Mouse (Mus musculus) right cerebral cortex, postnatal 25 days (tissue): ENCODE measurements around the gene Ankle2.

Experiments
- DNase-seq: peaks from one replicate; pipeline ENCODE4 v3.0.0; 2022

Ankle2 gene

DNA sequence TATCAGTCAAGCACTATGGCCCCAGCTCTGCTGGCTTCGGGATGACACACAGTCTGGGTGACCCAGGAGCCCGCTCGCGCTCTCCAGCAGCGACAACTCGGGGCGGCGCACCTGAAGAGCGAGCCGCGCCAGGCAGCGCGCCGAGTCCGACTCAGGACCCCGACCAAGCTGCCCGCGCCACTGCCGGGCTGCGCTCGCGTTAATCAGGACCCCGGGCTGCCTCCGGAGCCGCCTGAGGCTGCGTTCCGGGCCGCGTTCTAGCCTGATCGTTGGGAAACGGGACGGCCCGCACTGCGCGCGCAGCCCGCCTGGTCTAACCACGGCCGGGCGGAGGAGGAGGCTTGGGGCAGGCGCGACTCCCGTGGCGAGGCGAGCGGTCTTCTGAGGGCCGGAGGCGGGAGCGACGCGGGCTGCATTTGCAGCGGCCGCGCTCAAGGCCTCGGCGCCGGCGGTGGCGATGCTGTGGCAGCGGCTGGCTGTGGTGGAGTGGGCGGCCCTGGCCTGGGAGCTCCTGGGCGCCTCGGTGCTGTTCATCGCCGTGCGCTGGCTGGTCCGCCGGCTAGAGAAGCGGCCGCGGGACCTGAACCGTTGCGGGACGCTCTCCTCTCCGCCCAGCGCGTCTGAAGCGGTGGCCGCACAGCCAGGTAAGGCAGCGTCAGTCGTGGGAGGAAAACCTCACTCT lies at the start of gene Ankle2:
TSS of gene Ankle2 (plus strand) at position 225 of the 682 bp plus-strand sequence.
- DNase-seq: peak; percentile 92

DNA sequence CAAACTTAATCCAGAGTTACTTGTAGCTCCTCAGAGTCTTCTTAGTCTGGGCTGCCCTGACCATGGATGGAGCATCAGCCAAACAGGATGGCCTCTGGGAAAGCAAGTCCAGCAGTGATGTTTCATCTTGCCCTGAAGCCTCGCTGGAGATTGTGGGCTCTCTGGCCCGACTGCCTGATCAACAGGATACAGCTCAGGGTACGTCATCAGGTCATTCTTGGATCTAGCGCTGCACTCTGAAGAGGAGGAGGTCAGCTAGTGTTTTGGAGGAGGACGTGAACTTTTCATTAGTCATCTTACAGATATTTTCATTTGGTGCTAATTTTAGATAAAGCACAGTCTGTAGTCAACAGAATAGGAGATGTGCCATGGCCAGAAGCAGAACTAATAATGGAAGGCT lies 49.1 kb upstream of the Ankle2 start:
- no peak for DNase-seq

DNA sequence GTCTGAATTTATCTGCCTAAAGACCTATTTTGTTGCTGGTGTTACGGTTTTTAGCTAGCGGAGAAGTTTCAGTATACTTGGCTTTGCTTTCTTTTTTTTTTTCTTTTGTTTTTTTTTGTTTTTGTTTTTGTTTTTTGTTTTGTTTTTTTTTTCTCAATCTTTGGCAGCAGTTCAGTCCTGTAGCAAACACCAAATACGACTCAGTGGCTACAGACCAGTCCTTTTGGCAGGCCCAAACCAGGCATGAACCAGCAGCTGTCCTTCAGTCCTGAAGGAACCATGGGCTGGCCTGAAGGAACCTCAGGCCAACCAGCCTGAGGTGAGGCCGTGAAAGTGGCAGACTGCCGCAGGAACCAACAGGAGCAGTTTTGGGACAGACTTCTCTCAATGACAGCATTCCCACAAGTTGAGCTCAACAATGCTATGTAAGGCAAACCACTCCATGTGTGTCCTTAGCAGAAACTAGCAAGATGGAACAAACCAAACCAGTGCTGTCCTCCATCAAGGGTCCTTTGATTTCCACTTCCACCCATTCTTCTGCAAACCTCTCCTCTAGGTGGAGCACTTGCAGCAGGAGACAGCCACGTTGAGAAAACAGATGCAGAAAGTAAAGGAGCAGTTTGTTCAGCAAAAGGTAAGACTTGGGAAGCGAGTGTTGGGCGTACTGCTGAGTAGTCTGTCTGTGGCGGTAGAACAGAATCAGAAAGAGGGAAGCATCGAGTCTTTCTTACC lies 27.5 kb upstream of the Ankle2 start:
- DNase-seq: no peak

DNA sequence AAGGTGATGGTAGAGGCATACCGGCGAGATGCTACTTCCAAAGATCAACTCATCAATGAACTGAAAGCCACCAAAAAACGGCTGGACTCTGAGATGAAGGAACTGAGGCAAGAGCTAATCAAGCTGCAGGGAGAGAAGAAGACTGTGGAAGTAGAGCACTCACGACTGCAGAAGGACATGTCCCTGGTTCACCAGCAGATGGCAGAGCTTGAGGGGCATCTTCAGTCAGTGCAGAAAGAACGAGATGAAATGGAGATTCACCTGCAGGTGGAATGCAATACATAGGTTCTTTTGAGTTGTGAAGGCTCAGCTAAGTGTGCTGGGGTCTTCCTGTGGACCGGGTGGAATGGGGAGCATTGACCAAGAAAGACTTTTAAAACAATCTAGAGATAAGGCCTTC lies 26.0 kb upstream of the Ankle2 start:
- no peak for DNase-seq

DNA sequence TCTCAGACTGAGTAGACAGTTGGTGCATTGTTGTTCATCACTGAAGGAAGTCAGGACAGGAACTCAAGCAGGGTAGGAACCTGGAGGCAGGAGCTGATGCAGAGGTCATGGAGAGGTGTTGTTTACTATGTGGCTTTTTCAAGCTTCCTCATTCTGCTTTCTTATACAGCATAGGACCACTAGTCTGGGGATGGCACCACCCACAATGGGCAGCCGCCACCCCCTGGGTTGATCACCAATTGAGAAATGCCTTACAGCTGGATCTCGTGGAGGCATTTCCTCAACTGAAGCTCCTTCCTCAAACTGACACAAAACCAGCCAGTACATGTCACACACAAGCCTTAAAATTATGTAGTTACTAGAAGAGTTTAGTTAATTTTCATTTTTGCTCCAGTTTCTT lies 19.5 kb upstream of the Ankle2 start:
- DNase-seq: no peak

DNA sequence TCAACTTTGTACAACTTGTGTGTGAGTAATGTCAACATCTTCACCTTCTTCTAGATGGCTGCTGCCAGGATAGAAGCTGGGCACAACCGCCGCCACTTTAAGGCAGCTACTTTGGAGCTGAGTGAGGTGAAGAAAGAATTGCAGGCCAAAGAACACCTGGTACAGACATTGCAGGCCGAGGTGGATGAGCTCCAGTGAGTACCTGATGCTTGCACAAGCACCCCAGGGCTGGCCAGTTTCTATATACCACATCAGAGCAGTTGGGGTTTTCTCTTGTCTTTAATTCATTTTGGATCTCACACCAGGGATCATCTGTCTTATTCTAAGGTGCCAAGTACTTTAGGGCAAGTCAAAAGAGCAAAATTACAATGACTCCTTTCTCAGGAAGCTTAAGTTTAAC lies 14.0 kb upstream of the Ankle2 start:
- no peak for DNase-seq

DNA sequence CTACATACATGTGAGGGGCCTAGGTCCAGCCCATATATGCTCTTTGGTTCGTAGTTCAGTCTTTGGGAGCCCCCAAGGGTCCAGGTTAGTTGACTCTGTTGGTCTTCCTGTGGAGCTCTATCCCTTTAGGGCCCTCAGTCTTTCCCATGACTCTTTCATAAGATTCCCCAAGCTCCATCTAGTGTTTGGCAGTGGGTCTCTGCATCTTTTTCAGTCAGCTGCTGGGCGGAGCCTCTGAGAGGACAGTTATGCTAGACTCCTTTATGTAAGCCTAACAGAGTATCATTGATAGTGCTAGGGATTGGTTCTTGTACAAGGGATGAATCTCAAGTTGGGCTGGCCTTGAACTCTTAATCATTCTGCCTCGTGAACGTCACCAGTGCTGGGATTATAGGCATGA lies 10.5 kb upstream of the Ankle2 start:
- no peak for DNase-seq

DNA sequence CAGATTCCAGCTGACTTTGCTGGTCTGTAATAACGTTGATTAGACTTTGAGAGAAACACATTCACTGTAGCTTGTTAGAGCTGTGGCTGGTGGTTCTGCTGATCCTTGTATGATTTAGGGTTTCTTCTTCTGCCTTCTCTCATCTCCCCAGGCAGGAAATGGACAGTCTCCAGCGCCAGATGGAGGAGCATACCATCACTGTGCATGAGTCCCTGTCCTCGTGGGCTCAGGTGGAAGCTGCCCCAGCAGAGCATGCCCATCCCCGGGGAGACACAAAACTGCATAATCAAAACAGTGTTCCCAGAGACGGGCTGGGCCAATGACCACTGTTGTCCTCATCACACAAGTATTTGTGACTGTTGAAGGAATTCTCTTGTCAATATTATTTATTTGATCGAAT lies 8.0 kb upstream of the Ankle2 start:
- no peak for DNase-seq

DNA sequence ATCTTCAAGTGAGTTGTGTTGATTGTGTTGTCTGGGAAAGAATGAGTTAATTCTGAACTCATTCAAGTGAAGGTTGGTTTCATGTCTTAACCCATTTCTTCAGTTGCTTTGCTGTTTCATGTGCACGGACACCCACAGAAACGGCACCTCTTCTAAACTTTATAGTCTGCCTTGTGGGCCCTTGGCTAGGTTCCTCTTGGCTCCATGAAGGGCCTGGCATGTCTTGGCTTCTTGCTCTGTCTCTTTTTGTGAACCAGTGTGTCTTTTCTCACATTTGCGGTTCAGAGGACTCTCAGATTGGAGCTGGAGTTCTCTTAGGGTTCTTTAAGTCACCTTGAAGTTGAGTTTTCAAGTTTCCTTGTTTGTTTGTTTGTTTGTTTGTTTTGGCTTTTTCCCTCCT lies 5.7 kb upstream of the Ankle2 start:
- no peak for DNase-seq

DNA sequence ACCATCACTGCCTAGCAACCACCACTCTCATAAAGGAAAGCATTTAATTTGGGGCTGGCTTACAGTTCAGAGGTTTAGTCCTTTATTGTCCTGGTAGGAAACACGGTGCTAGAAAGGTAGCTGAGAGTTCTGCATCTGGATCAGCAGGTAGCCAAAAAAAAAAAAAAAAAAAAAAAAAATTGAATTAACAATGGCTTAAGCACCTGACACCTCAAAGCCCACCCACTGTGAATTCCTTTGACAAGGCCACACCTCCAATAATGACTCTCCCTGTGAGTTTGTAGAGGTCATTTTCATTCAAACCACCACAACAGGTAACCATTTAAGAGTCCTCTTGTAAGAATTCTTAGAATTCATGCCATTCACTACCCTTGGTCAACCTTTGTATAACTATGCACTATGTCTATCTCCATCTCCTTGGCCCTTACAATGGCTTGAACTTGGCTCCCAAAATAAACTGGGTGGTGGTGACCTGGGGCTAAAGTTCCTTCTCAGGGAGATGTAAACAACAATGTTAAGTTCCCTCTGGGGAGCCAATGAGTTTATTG lies 3.4 kb upstream of the Ankle2 start:
- no peak for DNase-seq

DNA sequence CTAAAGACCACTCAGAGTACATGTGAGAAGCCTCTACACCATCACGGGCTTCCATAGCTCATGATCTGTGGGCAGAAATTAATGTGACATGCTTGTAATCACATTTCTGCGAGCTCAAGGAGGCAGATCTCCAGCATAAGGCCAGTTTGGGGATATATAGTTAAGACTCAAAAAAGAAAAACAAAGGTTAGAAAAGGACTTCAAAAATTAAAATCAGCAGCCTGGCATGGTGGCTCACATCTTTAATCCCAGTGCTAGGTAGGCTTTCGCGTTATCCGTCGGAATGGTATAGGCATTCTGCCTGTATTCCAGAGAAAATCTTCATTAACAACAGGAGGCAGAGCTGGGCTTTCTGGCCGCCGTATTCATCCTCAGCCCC lies 414 bp upstream of the Ankle2 start:
- no peak for DNase-seq

DNA sequence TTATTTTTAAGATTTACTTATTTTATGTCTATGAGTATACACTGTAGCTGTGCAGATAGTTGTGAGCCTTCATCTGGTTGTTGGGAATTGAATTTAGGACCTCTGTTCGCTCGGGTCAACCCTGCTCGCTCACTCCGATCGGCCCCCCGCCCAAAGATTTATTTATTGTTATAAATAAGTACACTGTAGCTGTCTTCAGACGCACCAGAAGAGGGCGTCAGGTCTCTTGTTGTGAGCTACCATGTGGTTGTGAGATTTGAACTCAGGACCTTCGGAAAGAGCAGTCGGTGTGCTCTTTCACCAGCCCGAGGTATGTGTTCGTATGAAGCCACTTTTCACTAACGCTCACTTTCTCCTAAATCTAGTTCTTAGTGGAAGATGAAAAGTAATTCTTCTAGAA lies 834 bp downstream of the Ankle2 start:
- no peak for DNase-seq

DNA sequence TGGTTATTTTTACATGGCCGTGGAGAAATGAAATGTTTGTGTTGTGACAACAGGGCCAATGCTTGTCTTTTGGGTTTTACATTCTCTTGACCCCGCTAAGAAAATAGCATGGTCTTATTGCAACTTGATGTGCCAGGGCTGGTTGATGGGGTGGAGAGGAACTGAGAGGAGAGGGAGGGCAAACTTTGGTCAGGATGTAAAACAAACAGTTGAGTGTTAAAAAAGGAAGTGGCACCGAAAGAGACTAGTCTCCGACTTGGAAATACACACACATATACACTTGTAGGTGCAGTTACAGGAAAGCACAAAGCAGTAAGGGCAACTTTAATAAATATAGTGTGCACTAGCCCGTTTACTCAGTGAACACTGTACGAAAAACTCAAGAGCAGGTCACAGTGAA lies 1.5 kb downstream of the Ankle2 start:
- no peak for DNase-seq

DNA sequence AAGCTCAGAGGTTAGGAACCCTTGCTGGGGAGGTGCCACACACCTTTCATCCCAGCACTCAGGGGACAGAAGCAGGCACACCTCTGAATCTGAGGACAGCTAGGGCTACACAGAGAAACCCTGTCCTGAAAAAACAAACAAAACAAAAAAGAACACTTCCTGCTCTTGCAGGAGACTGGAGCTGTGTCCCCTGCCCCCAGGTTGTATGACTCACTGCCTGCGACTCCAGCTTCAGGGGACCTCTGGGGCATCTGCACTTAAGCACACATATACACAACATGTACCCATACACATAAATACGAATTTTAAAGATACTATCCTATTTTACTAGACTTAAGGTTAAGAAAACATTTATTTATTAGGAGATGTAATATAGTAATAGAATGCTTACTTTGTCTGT lies 13.3 kb downstream of the Ankle2 start:
- DNase-seq: no peak

DNA sequence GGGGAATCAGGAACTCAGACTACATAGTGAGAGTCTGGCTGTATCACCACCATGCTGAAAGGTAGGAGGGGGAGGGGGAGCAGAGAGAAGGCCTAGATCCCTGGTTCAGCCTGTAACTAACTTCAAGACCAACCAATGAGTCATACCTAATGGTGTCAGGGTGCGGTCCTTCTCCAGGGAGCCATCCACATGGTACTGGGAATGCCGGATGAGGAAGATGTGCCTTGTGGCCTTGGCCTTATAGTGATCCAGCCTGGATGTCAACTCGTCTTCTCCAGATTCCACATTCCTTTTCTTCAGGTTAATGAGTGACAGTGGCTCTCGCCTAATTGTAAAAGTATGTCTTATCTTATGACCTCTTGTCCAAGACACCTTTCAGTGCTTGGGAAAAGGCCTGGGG lies 36.1 kb downstream of the Ankle2 start:
- no peak for DNase-seq

DNA sequence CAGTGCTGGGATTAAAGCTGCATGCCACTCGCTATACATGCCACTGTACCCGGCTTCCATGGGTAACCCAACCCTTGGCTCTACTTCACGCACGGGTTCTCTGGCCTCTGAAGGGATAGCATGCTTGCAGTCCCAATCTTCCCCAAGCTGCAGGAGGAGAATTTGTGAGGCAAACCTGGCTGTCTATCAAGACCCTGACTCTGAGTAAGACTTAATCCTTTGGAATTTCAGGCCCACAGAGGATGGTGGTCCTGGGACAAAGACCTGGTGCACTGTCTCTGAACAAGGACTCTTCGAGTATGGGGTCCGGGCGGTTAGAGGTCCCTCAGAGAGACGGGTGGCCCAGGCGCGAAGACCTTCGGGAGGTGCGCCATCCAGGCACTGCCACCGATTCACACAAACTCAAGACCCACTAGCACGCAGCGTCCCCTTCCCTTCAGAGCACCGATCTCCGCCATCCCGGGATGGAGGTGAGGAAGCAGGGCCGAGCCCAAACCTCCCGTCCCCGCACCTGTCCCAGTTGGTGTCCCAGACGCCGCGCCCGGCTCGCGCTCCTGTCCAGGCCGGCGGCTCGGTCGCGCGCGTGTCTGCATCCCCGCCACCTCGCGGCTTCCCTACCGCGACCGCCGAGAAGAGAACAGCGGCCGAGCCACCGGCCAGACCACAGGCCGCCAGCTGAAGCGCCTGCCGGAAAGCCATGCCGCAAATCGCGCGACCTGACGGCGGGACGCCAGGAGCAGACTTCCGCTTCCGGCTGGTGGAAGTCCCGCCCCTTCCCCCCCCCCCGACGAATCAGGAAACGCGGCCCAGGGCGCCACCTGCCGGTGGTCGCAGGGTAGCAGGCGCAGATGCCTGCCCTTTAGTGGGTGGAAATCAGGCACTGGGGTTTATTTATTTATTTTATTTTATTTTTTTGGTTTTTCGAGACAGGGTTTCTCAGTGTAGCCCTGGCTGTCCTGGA lies 38.6 kb downstream of the Ankle2 start, which contains the start of gene Pgam5:
TSS of gene Pgam5 (minus strand) at position 773 of the 961 bp plus-strand sequence.
- peak; percentile 86 for DNase-seq

DNA sequence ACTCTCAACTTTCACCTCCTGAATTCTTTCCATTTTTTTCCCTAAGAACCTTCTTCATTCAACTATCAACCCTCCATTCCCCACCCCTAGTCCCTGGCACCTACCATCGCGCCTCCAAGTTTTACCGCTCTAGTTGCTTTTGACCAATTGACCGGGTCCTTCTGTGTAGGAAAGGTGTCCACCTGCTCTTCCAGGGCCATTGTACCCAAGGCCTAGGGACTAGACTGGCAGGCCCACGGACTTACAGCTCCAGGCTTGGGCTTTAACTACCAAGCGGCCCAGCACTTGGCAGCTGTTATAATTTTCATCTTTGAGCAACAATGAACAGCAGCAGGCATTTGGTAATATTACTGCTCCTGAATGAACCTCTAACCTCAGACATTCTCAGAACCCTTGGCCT lies 39.4 kb downstream of the Ankle2 start:
- DNase-seq: no peak

DNA sequence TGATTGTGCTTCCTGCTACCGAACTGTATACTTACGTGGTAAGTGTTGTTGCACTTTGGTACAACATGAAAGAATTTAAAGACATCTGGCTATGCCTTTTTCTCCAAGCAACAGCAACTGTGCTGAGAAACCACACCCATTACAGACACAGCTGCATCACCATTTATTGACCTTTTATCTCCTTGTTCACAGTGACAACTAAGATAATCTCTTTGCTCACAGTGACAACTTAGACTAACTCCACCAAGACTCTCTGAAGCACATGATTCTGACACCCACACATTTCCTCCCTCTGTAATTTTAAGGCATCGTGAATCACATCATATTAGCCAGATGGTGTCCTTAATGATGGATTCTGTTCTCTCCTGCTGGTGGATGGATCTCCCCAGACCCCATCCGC lies 43.3 kb downstream of the Ankle2 start:
- no peak for DNase-seq

DNA sequence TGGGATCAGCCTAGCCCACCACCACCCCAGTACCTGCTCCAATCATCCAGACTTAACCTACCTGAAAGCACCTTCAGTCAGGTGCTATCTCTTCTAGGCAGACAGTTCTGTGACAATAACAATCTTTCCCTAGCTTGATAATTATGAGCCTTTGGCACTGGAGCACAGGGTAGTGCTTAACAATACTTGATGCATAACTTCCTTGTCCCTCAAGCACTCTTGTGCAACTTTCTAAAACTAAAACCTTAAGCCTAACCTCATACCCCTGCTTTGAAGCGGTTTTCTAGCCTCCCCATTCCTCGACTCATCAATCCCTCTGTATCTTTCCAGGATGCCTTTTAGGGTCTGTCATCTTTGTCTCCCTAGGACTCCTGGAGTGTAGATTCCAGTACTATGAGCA lies 44.0 kb downstream of the Ankle2 start:
- DNase-seq: no peak

DNA sequence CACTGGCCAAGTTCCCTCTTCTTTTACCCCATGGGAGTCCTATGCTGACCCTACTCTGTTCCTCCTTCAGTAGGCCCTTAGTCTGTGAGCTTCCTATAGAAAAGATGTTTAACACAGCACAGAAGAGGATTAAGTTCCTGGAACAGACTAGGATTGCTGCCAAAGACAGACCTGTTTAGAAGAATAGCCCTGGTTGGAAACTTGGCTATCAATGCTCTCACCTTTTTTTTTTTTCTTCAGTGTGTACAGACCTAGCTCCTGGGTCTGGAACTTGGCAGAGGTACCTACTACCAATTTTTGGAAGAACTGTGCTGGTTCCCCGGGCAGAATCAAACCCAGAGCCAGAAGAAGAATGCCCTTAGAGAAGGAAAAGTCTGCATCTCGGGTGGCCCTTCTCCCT lies 45.6 kb downstream of the Ankle2 start:
- no peak for DNase-seq

DNA sequence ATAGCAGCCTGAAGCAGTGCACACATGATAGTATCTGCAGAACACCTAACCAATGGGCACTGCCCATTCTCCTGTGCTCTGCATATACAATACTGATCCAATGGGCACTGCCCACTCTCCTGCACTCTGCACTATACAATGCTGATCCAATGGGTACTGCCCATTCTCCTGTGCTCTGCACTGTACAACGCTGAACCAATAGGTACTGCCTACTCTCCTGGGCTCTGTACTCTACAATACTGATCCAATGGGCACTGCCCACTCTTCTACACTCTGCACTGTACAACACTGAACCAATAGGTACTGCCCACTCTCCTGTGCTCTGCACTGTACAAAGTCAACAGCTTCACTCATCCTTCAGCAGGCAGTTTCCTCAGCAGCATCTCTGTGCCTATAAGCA lies 46.1 kb downstream of the Ankle2 start:
- DNase-seq: no peak

DNA sequence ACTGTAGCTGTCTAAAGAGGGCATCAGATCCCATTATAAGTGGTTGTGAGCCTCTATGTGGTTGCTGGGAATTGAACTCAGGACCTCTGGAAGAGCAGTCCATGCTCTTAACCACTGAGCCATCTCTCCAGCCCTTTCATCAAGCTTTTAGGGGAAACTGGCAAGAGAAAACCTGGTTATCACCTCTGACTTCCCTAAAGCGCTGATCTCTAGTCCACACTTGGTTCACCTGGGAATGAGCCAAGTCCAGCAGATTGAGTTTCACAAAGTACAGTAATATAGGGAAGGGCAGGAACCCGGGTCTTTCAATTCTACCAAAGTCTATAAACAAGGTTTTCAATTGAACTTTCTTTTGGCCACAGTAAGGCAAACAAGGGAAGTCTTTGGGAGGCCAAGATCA lies 51.2 kb downstream of the Ankle2 start:
- no peak for DNase-seq

DNA sequence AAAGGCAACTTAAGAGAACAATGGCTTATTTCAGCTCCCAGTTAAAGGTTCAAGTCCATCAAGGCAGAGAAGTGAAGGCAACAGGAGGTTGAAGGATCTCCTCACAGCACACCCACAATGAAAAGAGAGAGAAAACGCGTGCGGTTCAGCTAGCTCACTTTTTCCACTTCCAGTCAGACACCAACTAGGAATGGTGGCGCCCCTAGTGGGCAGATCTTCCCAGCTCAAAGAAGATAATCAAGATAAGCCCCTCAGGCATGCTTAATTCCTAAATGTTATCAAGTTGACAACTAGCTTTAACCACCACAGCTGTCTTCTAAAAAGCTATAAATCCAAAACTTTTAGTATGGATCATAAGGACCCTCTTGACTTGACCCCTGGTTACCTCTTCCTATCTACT lies 53.7 kb downstream of the Ankle2 start:
- DNase-seq: no peak
